9 mouse cellular contexts compared by ENCODE assay signal in the genomic region with DNA sequence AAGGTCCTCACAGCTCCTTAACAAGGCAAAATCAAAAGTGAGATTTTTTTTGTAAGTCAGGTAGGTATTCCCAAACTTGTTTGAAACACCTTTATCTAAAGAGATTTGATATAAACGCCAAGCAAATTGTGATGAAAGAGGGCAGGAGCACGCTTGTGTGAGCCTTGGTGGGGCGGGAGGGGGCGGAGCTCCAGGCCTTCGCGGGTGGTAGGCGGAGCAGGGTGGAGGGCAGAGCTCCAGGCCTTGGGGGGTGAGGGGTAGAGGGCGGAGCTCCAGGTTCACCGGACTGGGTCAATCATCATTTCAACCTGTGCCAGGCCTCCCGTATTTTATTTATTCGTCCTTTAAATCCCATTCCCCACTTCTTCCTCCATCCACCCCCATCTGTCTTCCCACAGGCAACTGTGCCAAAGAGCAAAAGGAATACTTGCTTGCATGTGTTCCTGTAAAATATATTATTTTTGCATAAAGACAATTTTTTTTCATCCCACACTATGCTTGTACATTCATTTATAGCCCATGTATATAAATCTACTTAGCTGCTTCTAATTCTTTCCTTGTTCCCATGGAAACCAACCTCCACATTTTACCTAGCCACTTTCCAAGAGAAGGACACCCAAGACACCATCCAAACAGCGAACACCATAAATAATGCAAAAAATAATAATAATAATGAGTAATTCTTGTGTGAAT. TPM values are rescaled to one million over a fixed set of nuclear protein-coding genes. Genes with fewer than 3 reads are reported as not detected.
A peak's percentile ranks its signal among the peaks of the same experiment; 100 is the strongest.
DNase-seq lines count a peak whose midpoint lies in the region; ATAC-seq lines count a peak whose summit lies in the region.
"Had no signal": no experiment of that assay in that cellular context is flagged by ENCODE, and none has a peak within 500 bp of the region (broad histone marks: within the 10 kb centered on the region; RNA-seq: fewer than 3 reads in every experiment).

No protein-coding gene starts in this region.

- H3K4me1 ChIP-seq in heart, embryonic 13.5 days, result 0 out of 2 replicates have a peak, but pooled peaks cover 4% of the 10 kb centered on the region
- H3K4me1 ChIP-seq: limb, embryonic 12.5 days; midbrain, embryonic 12.5 days had no signal

- no peak overlapping the region for H3K4me3 ChIP-seq in heart, embryonic 13.5 days
- H3K4me3 ChIP-seq: limb, embryonic 12.5 days; midbrain, embryonic 12.5 days had no signal

- ATAC-seq in heart, embryonic 13.5 days (ENCODE audit: extremely low read depth, insufficient number of reproducible peaks, low FRiP score, low TSS enrichment), result no peak

- H3K36me3 ChIP-seq in heart, embryonic 13.5 days, result no peaks in the 10 kb centered on the region
- H3K36me3 ChIP-seq: limb, embryonic 12.5 days; midbrain, embryonic 12.5 days had no signal

- H3K27me3 ChIP-seq in heart, embryonic 13.5 days (replicated peaks), result no peaks in the 10 kb centered on the region
- H3K27me3 ChIP-seq: limb, embryonic 12.5 days; midbrain, embryonic 12.5 days had no signal

- DNase-seq in heart, adult 9 months (ENCODE audit: low spot score in 2 of 2), result no peak
- DNase-seq in right cerebral cortex, postnatal 4 days, result peak; percentile 25
- no peak for DNase-seq in right cerebral cortex, adult 18-20 months
- peak; percentile 56 to 68 for DNase-seq in kidney, postnatal 4 days
- DNase-seq in gastrocnemius, adult 8-10 months (ENCODE audit: low spot score in 2 of 2), result no peak
- no peak for DNase-seq in layer of hippocampus, postnatal 36 days

- WGBS in heart, embryonic 13.5 days, result 37% methylated on average over 12 of the region's 12 CpGs

- H3K9me3 ChIP-seq in heart, embryonic 13.5 days, result no peaks in the 10 kb centered on the region
- H3K9me3 ChIP-seq: limb, embryonic 12.5 days; midbrain, embryonic 12.5 days had no signal

- no peak overlapping the region for H3K27ac ChIP-seq in heart, embryonic 13.5 days (replicated peaks)
- H3K27ac ChIP-seq: limb, embryonic 12.5 days; midbrain, embryonic 12.5 days had no signal

- 0 out of 2 replicates have a peak overlapping the region, but pooled peaks have one; percentile 11 for H3K4me2 ChIP-seq in heart, embryonic 13.5 days
- H3K4me2 ChIP-seq: limb, embryonic 12.5 days; midbrain, embryonic 12.5 days had no signal

- H3K9ac ChIP-seq in heart, embryonic 13.5 days, result no peak overlapping the region
- H3K9ac ChIP-seq: limb, embryonic 12.5 days; midbrain, embryonic 12.5 days had no signal

RNA-seq across cellular contexts. Expression of gene Tnks2, which starts 24.4 kb away (rescaled TPM):
- 35.0 and 35.8 TPM in 2 replicates for polyA plus RNA-seq in heart, embryonic 13.5 days (2015; fragmentation: Nextera tagmentation; extraction: Ambion mirVana)
- 100 to 1,000 TPM; 100 to 133 (median 108) TPM for total RNA-seq in gastrocnemius, adult 8-10 months (2022)
- 100 to 1,000 TPM; 127 to 133 TPM for total RNA-seq in layer of hippocampus, postnatal 36 days (2021)

Comparison
In these comparisons a context has a peak if more than half of its experiments do, and no peak if none do; other contexts are left out.
1. DNase-seq: peak in right cerebral cortex, postnatal 4 days (single experiment) and kidney, postnatal 4 days (2 of 2); none in heart, adult 9 months (0 of 2), right cerebral cortex, adult 18-20 months (single experiment), gastrocnemius, adult 8-10 months (0 of 2) and layer of hippocampus, postnatal 36 days (0 of 2).